Mouse (Mus musculus): ENCODE measurements at regions not wholly inside any gene's neighbourhood (a gene's known extent, or its start where the extent isn't known, plus 50 kb on each side); places are given as distances from the start of the nearest gene placed in this dataset.
A peak's percentile ranks its signal among the peaks of the same experiment; 100 is the strongest.

DNA sequence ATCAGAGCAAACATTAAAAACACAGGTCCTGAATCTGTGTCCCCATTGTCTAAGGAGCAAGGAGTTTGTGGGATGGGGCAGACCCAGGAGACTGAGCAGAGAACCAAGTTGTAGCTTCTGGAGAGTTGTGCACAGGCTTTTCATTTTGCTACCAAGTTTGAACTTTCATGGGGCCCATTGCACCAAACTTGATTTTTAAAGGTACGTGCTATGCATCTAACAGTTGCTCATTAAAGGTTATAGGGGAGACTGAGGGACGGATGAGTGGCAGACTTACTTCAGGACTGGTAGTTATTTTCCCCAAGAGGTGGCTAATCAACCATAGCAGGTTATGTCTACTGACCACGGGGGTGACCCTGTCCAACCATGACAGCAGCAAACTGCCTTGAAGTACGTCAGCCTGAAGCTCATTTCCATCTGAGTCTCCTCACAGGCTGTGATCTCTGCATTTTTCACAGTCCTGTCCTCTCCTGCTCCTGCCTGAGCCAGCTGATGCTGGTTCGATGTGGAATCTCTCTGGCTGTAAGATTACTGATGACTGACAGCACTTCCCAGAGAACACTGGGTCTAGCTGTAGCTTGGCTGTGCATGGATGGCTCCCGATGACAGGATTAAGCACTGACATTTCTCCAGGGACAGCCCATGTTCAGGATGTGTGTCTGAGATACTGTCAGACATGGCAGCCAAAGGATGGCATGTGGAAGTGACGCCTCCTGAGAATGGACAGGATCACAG, 590.9 kb upstream of the Plxna2 start:
- peak; percentile 16 for DNase-seq

DNA sequence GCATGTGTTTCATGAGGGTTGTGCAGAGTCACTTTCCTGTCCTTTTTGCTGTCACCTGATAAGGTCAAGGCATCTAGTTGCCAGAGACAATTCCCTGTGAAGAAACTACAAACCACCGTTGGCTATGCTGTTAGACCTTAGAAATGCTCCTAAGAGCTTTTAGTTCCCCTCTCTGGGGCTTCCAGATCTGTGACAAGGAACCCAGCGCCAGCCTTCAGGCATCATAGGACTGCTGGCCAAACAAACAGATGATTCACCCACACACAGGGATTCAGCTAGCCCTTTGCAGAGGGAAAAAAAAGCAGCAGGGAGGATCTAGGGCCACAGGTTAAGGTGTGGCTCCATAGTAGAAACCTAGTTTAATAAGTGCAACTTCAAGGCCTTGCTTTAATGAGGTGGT, 591.8 kb upstream of the Plxna2 start:
- DNase-seq: no peak

DNA sequence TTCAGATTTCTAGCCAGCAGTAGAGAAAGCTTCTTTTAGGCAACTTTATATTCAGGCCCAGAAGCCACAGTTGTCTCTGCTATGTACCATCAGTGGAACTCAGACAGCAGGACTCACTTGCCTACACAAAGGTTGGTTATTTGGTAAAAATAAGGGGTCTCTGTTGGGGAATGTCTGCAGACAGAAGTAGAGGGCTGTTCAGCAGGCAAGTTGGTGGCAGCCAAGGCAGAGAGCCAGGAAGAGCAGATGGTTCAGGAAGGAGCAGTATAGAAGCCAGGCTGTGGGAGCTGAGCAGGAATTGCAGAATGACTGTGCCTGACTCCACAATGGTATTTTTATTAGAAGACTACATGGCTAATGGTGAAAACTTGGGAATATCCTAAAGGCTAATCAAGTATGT, 598.7 kb upstream of the Plxna2 start:
- DNase-seq: no peak

DNA sequence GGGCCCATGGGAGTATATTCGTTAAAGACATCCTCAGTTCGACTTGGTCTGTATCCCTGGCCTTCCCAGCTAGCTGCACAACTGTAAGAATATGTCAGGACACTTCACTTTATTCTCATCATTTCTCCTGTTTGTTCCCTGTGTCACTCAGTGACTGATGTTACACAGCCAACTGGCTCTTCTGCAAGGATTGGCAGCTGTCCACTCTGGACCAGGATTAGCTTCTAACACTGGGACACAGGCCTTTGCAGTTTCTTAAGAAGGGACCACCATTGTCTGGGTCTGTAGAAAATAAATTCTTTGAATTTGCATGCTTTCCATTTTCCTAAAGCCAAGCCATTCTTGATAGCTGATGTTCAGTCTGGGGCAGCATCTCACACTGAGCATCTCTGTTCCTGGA, 622.1 kb upstream of the Camk1g start:
- DNase-seq: no peak

DNA sequence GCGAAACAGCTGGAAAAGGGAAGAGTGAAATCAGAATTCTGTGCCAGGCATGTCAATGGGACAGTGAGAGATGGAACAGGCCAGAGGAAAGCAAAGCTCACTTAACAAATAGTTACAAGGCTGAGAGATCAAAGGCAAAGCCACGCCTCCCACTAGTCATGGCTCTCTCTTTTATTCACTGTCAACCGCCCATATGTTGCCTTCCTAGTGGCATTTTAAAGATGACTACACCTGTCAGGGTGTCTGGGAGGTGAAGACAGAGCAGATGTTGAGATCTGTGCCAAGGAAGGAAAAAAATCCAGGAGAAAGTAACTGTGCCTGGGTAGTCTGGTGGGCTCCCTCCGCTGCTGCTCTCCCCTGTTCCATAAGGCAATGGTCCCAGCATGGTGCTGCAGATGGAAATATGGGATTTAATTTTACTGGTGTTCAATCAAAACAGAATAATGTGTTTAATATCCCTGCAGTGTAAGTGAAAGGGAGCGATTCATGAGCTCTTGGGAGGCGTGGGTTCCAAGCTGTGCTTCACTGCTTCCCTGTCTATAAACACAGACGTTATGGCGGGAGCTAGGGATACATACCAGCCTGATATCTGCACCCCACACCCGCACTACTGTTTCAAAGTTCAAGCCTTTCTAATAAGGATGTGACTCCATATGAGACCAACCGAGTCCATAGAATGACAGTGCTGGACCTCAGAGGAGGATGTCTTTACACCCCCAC, 620.0 kb upstream of the Camk1g start:
- no peak for DNase-seq

DNA sequence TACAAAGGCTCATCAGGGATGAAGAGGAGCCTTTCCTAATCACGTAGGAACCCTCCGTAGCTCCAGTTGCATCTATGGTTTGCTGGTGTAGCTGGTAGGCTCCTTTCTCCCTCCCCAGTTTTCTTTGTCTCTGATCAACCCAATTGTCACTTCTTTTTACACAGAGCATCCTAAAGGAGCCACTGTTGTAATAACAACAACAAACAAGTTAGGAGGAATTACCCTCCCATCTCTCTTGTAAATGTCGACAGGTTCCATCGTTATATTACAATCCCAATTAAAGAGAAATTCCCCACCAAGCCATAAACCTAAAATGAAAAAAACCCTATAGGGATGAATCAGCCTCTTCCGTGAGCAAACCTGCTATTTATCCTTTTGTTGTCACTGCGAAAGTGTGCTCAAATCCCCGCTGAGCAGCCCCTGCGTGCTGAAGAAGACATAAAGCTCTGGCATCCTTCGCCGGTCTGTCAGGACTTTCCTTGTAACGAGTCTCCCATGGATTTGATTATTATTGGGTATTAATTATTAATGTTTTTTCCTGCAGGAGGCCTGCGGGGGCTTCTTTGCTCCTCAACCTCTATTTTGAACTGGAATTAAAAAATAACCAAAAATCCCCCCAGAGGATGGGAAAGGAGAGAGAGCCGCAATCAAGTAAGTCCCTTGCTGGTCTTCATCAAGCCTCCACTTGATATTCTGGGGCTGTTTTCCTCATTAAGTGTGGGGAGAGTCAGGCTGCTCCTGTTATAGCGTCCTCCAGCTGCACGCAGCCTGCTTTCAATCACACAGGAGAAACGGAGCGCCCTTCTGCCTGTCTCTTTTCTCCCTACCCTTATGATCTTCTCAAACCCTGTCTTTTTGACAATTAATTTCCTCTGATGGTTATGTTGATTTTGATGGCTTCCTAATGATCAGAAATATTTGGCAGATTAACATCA, 619.1 kb upstream of the Camk1g start:
- peak; percentile 21 for DNase-seq

DNA sequence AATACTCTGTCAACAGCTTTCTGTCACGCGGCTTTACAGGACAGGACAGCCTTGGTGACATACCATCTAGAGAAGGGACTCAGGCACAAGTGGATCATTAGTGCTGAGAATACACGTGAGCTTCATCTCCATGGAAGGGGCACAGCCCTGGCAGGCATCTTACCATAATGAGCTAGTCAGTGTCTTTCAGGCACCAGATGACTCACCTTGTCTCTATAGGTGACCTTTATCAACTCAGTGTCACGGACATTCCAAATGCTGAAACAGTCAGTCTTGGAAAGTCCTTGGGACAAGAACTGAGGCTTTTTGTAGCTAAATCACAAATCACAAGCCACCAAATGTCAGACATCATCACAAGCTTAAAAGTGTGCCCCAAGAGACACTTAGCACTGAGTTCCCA, 610.5 kb upstream of the Camk1g start:
- DNase-seq: no peak

DNA sequence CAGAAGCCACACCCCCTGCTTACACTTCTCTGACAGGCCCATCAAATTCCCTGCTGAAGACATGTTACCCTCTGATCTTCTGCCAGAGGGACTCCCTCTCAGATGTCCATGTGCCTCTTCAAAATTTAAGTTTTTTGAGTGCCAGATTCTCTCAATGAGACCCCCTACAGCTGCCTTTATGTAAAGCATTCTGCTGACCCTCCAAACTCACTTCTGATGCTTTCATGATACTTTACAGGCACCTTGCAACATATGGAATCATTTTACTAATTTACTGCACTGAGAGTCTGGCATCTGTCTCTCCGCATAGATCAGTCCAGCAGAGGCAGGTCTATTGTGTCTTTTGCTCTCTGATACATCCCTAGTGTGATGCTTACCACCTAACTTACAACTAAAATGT, 601.4 kb upstream of the Camk1g start:
- no peak for DNase-seq

DNA sequence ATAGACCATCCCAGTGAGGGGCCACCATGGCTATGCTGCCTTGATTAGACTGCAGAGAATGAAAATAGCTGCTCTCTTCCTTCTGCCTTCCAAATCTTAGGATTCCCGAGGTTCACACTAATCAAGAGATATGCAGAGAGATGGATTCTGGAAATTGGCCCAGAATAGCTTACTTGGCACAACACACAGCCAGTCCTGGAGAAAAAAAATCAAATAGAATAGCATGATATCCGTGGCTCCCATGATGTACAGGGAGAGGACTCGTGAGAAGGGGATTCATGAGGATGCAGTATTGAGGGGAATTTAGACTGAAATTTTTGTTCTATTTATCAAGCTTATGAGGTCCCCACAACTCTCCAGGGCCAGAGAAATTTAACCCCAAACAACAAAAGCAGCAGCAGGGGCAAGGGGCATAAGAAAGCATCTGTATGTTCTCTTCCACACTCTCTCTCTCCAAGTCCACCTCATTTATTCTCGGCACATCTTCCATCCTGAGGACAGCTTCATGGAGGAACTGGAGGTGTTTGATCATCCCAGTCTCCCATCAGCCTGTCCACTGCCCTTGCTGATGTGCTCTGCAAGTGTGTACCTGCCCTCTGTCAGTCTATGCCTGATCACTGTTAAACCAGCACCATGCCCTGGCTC, 599.3 kb upstream of the Camk1g start:
- DNase-seq: no peak

DNA sequence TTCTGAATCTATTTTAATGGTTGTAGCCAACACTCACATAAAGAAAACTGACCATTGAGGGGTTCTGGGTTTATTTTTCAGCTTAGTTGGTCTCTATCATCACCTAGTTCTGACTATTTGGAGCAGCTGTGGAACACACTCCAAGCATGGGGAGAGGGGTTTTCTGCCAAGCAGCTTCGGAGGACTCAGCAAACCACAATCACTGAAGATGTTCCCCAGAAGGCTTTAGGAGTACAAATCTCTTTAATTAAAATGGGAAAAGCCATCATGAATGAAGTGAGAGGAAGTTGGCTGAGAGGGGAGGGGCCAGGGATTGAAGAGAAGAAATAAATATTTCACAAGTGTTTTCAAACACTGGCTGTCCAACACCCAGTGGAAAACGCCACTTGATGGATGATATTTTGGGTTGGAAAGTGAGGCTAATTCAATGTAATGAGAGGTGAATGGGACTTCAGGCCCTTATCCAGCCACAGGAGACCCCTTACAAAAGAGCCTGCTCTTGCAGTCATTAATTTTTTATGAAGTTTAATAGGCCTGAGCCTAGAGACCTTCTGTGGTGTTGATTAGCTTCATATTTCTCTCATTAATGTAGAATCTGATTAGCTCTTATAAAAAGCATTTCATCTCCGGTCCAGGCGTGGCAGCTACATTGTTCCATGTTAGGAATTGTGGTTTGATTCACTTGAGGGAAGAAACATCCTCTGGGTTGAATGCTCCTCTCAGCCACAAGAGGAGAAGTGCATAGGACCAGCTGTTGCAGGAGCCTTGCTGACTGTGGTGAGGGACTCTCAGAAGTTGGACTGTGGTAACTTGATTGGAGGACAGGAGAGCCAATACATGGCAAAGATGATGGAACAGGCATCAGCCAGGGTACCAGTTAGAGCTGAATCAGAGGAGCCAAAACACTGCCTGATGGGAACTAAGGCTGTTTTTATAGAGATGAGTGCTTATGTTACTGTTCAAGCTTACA, 598.1 kb upstream of the Camk1g start:
- DNase-seq: no peak

DNA sequence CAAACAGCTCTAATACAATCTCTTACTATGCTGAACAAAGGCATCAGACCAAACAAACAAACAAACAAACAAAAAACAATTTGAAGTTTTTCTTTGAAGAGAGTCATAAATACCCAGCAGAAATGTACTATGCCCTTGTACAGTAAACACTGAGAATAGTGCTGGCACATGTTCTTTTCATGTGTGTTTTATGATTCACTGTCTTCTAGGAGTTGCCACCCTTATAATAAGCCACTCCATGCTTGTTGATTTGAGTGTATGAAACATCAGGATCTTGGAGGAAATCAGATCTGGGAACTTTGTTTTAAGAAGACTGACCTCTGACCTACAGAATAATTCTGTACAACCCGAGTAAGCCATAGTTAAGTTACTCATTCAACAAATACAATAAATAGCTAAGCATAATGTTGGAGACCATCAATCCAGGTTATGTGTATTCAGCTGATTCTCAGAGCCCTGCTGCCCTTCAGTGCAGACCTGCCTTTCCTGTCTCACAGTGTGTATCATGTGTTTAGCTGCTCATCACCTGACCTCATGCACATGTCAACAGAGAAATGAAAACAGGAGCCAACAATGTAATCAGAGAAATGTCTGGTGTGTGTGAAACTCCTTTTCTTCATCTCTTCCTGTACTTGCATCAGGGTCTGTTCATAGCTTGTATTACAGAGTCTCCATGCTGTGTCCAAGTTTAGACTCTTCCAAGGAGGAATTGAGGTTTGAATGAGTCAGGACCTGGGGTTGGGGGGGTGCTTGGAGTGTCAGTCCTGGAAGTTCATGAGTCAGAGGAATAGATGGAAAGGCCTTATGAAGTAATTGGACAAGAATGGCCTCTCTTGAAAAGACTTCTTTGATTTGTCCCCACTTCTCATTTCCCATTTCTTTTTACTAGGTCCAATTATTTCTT, 596.8 kb upstream of the Camk1g start:
- DNase-seq: no peak

DNA sequence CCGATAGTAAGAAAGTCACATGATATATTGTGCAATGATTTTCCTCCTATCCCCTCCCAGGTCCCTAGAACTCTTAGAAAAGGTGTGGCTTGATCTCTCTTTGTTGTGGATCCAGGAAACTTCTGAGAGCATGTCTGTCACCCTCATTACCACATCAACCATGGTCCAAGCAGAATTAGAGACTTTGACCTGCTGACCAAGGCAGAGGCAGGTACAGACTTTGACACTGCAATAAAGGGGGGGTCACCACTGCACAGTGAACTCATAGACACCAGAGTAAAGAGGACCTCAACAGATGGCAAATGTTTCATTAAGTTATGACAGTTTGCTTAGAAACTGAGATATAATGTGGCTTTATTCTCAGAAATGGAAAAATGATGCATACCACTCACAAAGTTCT, 595.2 kb upstream of the Camk1g start:
- no peak for DNase-seq

DNA sequence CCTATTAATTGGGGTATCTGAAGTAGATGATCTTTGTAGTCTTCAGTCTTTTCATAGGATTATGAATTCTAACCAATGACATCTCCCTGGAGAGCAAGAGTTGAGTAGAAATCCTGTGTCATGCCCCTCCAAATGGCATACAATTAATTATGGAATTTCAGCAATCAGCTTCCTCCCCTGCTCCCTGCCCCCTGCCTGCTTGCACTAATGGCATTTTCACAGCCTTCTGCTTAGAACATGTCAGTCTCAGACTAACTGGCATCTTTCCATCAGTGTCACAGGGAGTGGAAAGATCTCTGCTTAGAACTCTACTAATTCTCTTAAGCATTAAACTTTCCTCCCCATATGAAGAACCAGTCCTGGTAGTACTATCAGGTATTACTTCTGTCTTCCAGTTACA, 581.8 kb upstream of the Camk1g start:
- DNase-seq: no peak

DNA sequence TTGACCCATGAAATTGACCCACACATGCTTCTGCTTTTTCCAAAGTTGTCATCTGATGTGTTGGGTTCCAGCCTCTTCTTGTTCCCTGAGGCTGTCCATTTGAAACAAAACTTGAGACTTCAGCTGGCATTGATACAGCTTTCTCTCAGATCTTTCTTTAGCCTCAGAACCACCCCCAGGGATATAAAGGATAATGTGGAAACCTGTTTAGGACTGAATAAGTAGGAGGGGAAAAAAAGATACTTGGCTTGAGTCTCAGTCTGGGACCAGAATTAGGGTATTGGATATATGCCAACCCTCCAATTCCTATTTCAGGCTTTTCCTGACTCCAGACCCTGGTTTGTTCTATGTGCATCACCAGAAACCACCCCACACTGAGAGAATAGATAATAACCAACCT, 579.7 kb upstream of the Camk1g start:
- no peak for DNase-seq

DNA sequence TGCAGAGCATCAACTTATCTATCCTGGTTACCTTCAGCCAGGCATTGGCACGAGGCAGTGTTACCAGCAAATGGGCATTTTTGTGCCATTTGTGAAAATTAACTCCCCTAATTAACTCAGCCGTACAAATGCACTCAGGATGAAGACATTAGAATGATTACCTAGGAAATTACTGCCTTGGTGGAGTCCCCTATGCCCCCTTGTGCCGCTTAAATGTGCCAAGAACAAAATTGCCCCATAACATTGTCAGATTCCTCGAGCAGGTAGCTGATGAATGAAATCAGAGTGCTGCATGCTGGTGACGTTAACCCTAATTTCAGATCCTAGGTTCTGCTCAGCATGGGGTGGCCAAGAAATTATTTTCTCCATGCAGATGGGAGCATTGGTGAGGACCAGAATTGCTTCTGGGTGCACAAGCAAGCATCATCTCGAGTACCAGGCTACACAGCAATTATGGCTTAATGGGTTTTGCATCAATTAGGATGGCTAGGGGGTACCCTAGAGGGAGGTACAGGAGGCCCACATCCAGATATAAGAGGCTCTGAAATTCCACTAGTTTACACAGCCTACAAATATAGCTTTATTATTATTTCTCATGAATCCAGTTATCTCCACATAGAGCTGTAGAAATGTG, 577.0 kb upstream of the Camk1g start:
- DNase-seq: no peak

DNA sequence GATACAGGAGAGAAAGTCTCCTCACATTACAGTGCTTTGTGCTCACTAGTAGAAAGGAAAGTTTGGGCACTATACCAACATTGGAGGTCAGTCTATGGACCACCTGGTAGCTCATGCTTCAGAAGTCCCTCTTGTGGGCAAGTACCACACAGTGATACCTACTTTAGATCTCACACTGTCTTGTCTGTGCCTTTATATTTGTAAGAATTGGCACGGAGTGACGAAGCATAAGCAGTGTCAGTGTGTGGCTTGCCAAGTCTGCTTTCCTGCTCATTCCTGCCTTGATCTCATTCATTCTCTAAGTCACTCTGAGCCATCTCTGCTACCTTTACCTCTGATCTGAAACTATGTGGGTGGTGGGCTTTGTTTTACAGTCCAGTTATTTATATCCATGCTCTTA, 565.9 kb upstream of the Camk1g start:
- DNase-seq: no peak

DNA sequence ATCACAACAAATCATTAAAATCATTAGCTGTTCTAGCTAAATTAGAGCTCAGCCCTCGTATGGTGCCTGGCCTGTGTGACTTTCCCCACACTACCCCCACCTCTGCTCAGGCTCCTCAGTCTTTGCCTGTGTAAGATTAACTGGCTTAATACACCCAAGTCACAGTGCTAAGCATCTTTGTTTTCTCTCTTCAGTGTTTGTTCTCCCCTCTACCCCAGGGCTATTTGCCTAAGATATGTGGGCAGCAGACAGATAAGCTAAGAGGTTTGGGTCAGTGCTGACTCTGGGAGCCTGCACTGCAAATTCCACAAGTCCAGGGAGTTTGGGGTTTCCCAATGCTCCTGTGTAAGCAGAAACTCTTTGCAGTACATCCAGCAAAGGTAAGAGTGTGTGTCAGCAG, 564.2 kb upstream of the Camk1g start:
- no peak for DNase-seq

DNA sequence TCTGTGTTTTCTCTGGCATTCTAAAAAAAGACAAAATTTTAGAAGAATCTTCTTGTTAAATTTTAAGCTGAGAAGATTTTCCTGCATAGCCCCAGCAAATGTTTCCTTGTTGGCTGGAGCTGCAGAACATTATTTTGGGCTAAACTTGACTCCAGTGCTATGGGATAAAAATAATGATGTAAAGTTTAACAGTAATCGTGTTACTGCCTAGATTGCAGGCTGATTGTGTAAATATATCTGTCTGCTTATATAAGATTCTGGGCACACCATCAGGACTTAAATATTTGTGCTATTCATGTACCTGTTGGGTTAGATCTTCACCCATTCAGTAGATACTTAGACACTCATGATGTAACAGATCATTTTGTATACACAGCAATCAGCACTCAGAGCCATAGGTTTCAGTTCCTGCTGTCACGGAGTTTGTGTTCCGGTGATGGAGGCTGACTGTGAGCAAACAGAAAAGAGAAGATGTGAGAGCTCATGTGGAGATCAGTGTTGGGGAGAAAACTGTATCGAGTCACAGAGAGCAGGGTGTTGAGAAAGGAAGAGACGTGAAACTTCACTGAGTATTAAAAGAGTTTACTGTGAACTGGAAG, 561.1 kb upstream of the Camk1g start:
- DNase-seq: no peak

DNA sequence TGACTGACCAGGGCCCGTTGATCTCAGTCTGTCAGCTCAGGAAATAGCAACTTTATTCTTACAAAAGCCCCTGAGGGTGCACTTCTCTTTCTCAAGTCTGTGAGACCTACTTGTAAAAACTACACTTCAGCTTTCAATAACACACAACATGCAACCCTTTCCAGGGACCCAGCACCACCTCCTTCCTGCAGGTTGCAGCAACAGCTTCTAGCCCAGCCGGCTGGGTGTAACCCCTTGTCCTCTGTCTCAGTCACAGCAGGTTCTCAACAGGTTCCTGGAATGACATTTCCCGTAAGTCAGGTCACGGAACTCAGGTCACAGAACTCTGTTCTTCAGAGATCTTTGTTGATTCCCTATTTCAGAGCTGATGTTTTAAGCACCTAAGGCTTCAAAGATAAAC, 558.5 kb upstream of the Camk1g start:
- DNase-seq: no peak

DNA sequence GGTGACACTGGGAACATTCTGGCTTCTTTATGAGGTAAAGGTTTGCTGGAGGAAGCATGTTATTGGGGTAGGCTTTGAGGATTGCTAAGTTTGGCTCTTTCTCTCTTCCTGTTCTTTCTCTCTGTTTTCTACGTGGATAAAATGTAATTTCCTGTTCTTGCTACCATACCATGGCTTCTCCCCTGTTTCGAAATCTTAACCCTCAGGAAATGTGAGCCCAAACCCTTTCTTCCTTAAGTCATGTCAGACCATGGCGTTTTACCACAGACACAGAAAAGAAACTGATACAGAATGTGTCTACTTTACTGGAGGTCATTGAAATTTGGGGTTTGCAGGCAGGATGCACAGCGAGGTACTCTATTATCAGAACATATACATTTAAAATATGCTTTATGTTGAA, 552.7 kb upstream of the Camk1g start:
- DNase-seq: no peak

Data from retina, postnatal 1 day (tissue).